Mouse (Mus musculus) Muller cell, postnatal 12 days (primary cell): ENCODE measurements at regions not wholly inside any gene's neighbourhood (a gene's known extent, or its start where the extent isn't known, plus 50 kb on each side); places are given as distances from the start of the nearest gene placed in this dataset.

ENCODE experiments used
- DNase-seq: peaks from one replicate; pipeline ENCODE4 v3.0.0-alpha.2; 2015; ENCODE audit errors: inconsistent ontology term

DNA sequence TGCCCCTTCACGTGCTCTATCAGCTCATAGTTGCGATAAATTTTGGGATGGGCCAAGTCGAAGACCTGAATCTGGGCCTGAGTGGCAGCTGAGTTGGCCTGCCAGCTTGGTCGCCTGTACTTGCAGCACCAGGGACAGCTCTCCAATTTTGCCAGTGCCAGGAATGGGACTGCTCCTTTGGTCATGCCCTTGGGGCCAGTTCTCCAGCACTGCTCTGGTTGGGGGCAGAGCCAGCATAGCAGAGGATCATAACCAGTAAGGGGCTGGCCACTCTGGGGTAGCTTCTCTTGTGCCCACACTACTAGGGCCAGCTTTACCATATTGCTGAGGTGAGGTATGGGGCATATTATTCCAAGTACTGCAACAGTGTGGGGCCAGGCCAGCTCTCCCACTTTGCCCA lies 397.0 kb upstream of the Cadm2 start:
- DNase-seq: no peak

DNA sequence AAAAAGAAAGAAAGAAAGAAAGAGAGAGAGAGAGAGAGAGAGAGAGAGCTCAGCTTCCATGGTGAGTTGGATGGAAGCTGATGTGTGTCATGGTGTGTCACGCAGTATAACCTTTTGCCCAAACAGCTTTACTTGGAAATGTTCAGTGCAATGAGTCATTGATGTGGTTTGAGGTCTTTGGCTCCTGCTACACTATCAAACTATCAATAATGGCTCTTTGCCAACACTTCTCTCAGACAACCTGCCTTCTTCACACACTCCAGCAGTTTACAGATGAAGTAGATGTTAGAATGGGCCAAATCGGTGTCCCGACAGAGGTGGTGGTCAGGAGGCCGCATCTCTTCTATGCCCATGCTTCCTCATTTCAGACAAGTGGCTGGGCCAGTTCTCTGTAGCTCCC lies 369.0 kb upstream of the Cadm2 start:
- peak; percentile 19 for DNase-seq

DNA sequence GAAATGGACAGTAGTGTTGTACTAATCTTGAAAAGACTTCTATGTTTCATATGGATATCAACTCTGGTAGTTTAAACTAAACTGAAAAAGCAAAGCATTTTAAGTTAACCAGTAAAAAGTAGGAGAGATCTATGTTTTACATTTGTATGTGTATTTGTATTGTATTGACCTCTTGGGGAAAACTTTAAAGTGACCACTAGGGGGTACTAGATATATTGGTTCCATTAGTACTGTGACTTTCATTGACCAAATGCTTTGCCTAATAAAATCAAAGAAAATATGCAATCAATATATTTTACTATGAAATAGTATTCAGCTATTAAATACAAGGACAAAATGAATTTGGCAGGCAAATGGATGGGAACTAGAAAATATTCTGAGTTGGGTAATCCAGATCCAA lies 355.9 kb upstream of the Cadm2 start:
- peak; percentile 5 for DNase-seq

DNA sequence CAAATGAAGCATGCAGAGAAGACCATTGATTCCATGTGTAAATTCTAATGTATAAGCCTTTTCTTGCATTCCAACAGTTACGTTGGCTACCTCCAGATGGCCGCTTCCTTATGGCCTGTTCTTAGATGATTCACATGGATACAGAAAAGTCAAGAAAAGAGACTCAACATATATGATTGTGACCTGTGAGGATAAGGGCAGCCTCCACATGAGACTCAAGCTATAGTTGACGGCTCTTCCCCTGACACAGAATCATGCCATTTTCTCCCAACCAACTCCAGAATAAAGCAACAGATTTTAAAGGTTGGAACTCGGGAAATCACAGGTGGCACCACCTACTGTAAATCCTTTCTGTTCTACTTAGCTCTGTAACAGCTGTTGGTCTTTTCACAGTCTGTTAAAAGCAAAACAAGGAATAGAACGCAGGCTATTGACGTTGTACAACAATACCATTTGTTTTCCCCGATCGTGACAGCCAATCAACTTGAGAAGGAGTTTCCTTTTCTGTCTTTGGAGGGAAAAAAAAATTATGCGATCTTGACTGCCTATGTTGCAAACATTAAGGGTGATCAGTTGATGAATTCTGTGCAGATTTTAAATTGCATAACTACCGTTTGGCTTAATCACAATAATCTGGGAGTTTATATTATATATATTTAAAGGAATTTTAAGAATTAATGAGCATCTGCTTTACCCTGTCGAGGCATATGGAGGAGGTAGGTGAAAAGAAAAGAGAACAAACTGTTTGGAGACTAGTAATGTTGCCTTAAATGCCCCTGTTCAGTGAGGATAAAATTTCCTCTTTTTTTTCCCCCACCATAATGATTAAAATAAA lies 347.8 kb upstream of the Cadm2 start:
- no peak for DNase-seq

DNA sequence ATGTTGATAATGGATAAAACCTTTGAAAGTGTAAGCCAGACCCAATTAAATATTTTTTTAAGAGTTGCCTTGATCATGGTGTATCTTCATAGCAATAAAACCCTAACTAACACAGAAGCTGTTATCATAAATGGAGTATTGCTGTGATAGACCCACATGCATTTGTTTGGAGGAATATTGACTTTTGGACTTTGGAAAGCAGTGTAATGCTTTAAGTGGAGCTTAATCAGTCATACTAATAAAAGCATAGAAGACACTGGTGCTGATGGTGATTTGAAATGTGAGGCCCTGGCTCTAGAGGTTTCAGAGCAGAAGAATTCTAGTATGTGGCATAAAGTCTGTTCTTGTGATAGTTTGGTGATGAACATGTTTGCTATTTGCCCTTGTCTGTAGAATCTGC lies 328.4 kb upstream of the Cadm2 start:
- no peak for DNase-seq

DNA sequence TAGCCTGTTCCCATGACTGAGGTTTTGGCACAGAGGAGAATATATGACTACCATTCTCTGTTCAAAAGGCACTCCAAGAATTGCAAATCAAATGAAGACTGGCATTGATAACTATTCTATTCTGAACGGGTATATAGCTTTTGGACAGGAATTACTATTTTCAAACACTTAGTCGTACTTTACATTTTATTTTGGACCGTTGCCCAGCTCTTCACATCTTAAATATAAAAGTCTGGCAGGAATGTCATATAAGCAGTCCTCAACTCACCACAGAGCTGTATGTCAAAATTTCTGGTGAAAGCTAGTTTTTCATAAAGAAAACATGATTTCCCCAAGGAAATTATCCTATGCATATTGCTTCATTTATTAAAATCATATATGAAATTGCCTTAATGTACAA lies 323.7 kb upstream of the Cadm2 start:
- DNase-seq: no peak

DNA sequence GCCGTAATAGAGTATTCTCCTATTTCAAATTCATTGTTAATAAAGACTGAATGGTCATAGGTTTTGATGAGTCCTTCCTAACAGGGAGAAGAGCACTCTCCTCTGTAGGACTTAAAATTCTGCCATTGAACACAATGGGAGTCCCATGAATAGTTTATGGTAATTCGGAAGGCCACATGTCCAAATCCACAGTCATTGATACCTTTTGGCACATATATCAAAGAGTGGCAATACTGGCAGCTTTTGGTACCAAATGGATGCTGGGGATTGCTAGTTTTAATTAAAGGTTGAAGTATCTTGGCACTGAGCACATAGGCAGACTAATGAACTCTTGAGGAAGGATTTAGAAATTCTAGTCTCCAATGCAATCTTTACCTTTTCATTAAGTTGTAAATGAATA lies 298.5 kb upstream of the Cadm2 start:
- no peak for DNase-seq

DNA sequence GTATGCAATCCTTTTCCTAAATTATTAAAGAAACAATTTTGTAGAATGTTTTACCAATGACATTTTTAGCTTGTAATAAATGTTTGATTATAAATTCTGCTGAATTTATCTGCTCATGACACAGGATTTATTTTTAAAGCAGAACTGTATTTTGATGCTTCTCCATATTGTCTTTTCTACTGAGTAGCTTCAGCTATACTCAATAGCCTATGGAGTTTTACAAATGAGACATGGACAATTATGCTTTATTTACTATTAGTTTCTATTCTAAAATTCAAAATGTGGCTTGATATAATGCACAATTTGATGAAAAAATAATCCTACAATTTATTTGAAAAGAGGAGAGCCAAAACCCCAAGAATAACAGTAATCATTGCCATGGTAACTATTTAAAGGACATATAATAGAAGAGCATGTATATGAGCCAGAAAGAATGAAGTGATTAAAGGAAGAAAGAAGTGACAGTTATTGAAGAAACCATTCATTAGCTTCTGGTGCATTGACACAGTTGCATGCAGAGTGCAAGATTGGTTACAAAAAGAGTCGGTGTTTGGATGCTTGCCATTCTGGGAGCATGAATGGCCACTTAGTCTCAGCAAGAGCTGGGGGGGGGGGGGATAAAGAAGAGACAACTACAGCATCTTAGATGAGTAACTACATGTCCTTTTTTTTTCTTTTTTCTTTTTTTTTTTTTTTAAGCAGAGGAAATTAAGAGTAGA lies 250.8 kb upstream of the Cadm2 start:
- DNase-seq: peak; percentile 12

DNA sequence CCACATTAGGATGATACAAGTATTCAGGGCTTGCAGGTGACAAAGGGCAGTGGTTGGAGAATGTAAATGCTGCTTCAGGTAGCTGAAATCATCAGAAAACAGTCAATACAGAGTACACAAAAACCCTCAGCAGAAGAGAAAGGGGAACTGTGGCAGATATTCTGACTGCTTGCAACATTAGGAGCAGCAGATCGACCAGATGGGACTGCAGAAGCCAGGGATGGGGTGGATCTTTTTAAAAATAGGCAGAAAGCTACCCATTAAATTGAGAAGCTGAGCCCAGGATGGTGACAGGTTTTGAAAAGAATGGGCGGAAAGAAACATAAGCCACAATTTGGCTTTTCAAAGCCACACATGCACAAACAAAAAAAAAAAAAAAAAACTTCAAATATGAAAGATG lies 229.5 kb upstream of the Cadm2 start:
- DNase-seq: no peak

DNA sequence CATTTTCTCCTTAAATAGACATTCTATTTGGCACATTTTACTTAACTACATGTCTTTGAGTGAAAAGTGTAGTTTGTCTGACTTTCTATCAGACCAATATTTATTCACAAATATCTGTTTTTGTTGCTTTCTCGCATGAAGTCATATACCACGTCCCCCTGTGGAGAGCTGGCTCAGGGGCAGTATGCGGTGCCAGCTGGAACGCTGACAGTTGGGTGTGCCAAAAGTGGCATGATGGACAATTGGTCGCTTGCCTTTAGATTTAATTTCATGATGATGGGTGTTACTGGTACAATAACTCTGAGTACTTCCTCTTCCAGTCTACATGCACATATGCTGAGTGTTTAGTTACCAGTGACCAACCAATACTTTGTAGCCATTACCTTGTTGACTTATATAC lies 223.8 kb upstream of the Cadm2 start:
- DNase-seq: no peak

DNA sequence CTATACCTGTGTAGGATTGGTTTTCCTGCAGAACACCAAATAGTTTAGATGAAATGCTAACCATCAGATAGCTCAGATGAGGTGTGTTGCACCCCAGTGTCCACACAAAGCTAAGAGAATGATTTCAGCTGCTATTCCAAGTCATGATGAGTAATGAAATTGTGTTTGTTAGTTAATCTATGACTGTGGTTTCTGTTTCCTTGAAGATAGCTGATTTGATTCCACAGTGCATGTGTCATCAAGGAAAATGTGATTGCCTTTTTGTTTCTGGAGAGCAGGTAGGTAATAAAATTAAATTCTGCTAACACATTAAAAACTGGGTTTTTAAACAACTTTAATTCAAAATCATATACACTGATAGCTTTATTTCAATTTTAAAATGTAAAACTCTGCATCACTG lies 176.5 kb upstream of the Cadm2 start:
- DNase-seq: no peak

DNA sequence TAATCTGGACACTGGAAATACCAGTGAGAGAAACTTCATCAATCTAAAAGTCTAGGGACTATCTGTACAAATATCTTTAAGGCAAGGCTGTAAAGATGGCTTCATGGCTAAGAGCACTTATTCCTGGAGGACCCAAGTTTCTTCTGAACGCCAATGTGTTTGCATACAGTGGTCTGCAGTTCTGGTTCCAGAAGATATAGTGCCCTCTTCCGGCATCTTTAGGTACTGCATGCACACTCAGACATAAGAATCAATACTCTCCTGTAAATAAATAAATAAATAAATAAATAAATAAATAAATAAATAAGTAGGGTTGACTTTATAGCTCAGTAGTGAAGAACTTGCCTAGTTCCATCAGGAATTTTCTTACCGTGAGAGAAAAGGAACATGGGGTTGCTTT lies 155.4 kb upstream of the Cadm2 start:
- DNase-seq: peak; percentile 14

DNA sequence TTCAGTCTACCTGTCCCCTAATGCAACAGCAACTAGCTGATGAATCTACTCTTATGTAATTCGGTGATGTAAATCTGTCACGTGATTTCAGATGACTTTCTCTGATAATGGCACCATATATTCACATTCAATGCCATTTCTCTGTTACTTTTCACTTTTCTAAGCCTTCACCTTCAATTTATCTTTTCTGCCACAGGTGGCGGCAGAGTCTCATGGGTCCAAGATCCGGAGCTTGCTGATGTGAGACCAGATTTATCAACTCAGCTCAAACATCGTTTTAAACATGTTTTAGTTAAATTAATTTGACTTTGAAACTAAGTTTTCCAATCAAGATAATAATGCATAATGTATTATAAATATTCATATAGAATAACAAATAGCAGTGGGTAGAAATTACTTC lies 148.4 kb upstream of the Cadm2 start:
- DNase-seq: no peak

DNA sequence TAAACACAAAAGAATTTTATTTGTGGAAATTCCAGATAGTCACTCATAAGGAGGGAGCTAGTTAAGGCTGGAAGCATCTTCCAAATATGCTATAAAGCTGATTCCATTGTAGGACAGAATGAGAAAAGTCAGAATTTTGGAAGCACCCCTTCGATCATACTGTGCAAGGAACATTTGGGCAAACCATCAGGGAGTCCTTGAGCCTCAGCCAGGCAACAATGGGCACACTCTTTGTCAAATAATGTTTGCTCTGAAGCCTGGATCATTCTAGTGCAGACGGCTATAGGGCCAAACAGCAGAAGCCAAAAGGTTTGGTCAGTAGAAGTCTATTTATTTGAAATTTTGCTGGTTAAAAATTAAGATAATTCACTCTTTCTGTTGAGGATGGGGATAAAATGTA lies 114.7 kb upstream of the Cadm2 start:
- DNase-seq: no peak

DNA sequence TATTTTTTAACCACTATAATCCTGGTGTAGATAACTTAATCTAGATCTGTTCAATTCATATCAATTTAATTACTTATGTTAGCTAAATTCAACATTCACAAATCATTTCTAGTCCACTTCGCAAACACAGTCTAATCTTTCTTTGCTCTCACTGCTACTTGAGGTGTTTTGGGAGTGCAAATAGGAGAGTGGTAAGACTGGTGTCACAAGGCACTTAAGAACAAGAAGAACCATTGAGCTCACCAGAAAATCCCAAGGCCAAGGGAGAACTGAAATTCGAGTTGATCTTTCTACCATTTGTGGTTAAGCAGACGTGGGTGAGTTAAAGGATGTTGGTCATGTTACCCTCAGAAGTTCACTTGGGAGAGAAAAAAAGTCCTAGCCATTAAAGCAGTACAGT lies 77.9 kb upstream of the Cadm2 start:
- no peak for DNase-seq
